In genomic region chr9:34489760-34490159, GRCm38 (mm10) we compare ENCODE assay signal across 10 mouse cellular contexts. TPM values are rescaled to one million over a fixed set of nuclear protein-coding genes. Genes with fewer than 3 reads are reported as not detected.
DNase-seq lines count a peak whose midpoint lies in the region; ATAC-seq and TF ChIP-seq lines count a peak whose summit lies in the region.
"Had no signal": no experiment of that assay in that cellular context is flagged by ENCODE, and none has a peak within 500 bp of the region (broad histone marks: within the 10 kb centered on the region; RNA-seq: fewer than 3 reads in every experiment).

No protein-coding gene starts in this region.

- no peak overlapping the region for H3K4me3 ChIP-seq in kidney, adult 2 months (ENCODE audit: insufficient read depth, low read depth, low read length)
- H3K4me3 ChIP-seq in forebrain, postnatal 0 days (ENCODE audit: low read depth, low read length): peak overlapping the region; percentile 67
- peak overlapping the region; percentile 67 for H3K4me3 ChIP-seq in midbrain, embryonic 14.5 days (replicated peaks; ENCODE audit: low read depth, low read length)

- 28% methylated on average over 5 of the region's 5 CpGs for WGBS in kidney, adult 2 months
- WGBS in forebrain, postnatal 0 days: 16% methylated on average over 5 of the region's 5 CpGs
- 19% methylated on average over 5 of the region's 5 CpGs for WGBS in midbrain, embryonic 14.5 days

- no peak for TF ChIP-seq POLR2A in kidney, adult 2 months (IDR thresholded peaks at IDR 0.05; ENCODE audit: low read depth, low read length)

- ATAC-seq in forebrain, postnatal 0 days: no peak
- no peak for ATAC-seq in midbrain, embryonic 14.5 days (ENCODE audit: low FRiP score, low TSS enrichment)

- H3K9ac ChIP-seq in forebrain, postnatal 0 days: peak overlapping the region; percentile 64; the same call in 1 of the 2 replicates
- peak overlapping the region; percentile 66 for H3K9ac ChIP-seq in midbrain, embryonic 14.5 days (replicated peaks; ENCODE audit: low read length)

- peak; percentile 5 for DNase-seq in kidney, adult 2 months
- DNase-seq in kidney, postnatal 10 days: no peak
- peak; percentile 51 to 55 for DNase-seq in cerebellum, postnatal 25 days
- no peak for DNase-seq in forebrain, postnatal 0 days
- no peak for DNase-seq in midbrain, embryonic 14.5 days
- no peak for DNase-seq in adrenal gland, postnatal 25 days
- no peak for DNase-seq in gastrocnemius, postnatal 25 days
- no peak for DNase-seq in gastrocnemius, adult 18-20 months (ENCODE audit: low spot score)
- DNase-seq: kidney, adult 9 months had no signal

- no peaks in the 10 kb centered on the region for H3K9me3 ChIP-seq in forebrain, postnatal 0 days (ENCODE audit: low read length)
- no peaks in the 10 kb centered on the region for H3K9me3 ChIP-seq in midbrain, embryonic 14.5 days (ENCODE audit: control insufficient read depth, low read length)

- H3K36me3 ChIP-seq in kidney, adult 2 months (ENCODE audit: control insufficient read depth, insufficient read depth, low read length): no peaks in the 10 kb centered on the region
- H3K36me3 ChIP-seq in forebrain, postnatal 0 days (ENCODE audit: insufficient read depth): no peaks in the 10 kb centered on the region
- no peaks in the 10 kb centered on the region for H3K36me3 ChIP-seq in midbrain, embryonic 14.5 days (ENCODE audit: control insufficient read depth, insufficient read depth, low read length)
- H3K36me3 ChIP-seq: G1E had no signal

- H3K4me1 ChIP-seq in kidney, adult 2 months (ENCODE audit: control insufficient read depth, insufficient read depth, low read length): no peaks in the 10 kb centered on the region
- peaks cover 21% of the 10 kb centered on the region; the same call in 1 of the 2 replicates for H3K4me1 ChIP-seq in forebrain, postnatal 0 days (ENCODE audit: insufficient read depth)
- H3K4me1 ChIP-seq in midbrain, embryonic 14.5 days (ENCODE audit: control insufficient read depth, insufficient read depth, low read length): peaks cover 16% of the 10 kb centered on the region; the same call in 1 of the 2 replicates

- peak overlapping the region; percentile 69 for H3K4me2 ChIP-seq in forebrain, postnatal 0 days (ENCODE audit: low read depth)
- peak overlapping the region; percentile 79 for H3K4me2 ChIP-seq in midbrain, embryonic 14.5 days (ENCODE audit: low read length)

- H3K27ac ChIP-seq in kidney, adult 2 months (ENCODE audit: insufficient read depth, low read depth, low read length): no peak overlapping the region
- H3K27ac ChIP-seq in forebrain, postnatal 0 days (ENCODE audit: low read depth, low read length): no peak overlapping the region
- H3K27ac ChIP-seq in midbrain, embryonic 14.5 days (replicated peaks; ENCODE audit: low read depth, low read length): no peak overlapping the region

- 0 out of 2 replicates have a peak, but pooled peaks cover 1% of the 10 kb centered on the region for H3K27me3 ChIP-seq in kidney, adult 2 months (replicated peaks; ENCODE audit: control insufficient read depth, insufficient read depth, low read length)
- H3K27me3 ChIP-seq in forebrain, postnatal 0 days (ENCODE audit: insufficient read depth, low read length): no peaks in the 10 kb centered on the region
- peaks cover 9% of the 10 kb centered on the region; the same call in 1 of the 2 replicates for H3K27me3 ChIP-seq in midbrain, embryonic 14.5 days (ENCODE audit: control insufficient read depth, insufficient read depth, low read length)

- TF ChIP-seq CTCF in kidney, adult 2 months (conservative IDR thresholded peaks at IDR 0.05; ENCODE audit: insufficient read depth, insufficient read length, low read depth, low read length): no peak
- no peak for TF ChIP-seq CTCF in forebrain, postnatal 0 days (IDR thresholded peaks at IDR 0.05; ENCODE audit: low read depth)

RNA-seq across cellular contexts. Expression of gene Kirrel3, which starts 4.1 kb away (rescaled TPM):
- polyA plus RNA-seq in kidney, adult 2 months (2012; rRNA removed): 0.47 and 0.75 TPM in 2 replicates
- total RNA-seq in forebrain, postnatal 0 days (2014; rRNA removed): 28.9 and 35.3 TPM in 2 replicates
- polyA plus RNA-seq in forebrain, postnatal 0 days (2015; fragmentation: Nextera tagmentation; extraction: Ambion mirVana): 41.1 and 57.6 TPM in 2 replicates
- 34.2 and 44.5 TPM in 2 replicates for polyA plus RNA-seq in midbrain, embryonic 14.5 days (2014; fragmentation: Nextera tagmentation; extraction: Ambion mirVana)
- 0.52 and 0.76 TPM in 2 replicates for total RNA-seq in adrenal gland, postnatal 25 days (2021)
- total RNA-seq in gastrocnemius, postnatal 25 days (2021): 1 to 10 TPM in 1 of 2 experiments, under 1 TPM in 1; 0.59 to 1.1 TPM
- total RNA-seq in gastrocnemius, adult 18-20 months (2021): under 1 TPM; 0.43 to 0.73 TPM
- polyA plus RNA-seq: G1E had no signal

Comparison
In these comparisons a context has a peak if more than half of its experiments do, and no peak if none do; other contexts are left out.
1. DNase-seq: peak in kidney, adult 2 months (single experiment) and cerebellum, postnatal 25 days (2 of 2); none in kidney, postnatal 10 days (single experiment), forebrain, postnatal 0 days (single experiment), midbrain, embryonic 14.5 days (single experiment), adrenal gland, postnatal 25 days (single experiment), gastrocnemius, postnatal 25 days (single experiment) and gastrocnemius, adult 18-20 months (single experiment).
2. RNA of gene Kirrel3, which starts 4.1 kb away (total RNA-seq): 28.9 to 35.3 TPM in forebrain, postnatal 0 days; 0.59 to 1.1 TPM in gastrocnemius, postnatal 25 days, 0.43 to 0.73 TPM in gastrocnemius, adult 18-20 months and 0.52 to 0.76 TPM in adrenal gland, postnatal 25 days; every median in the first group is over 10 times any median in the second.